Mouse (Mus musculus) right cerebral cortex, postnatal 10 days (tissue): Measurements from ENCODE around the gene Tmem184c.

ENCODE experiments used
- DNase-seq, 2 experiments: peaks; one replicate each; pipeline ENCODE4 v3.0.0; 2021; ENCODE audit warnings: low spot score in 2 of 2

Gene Tmem184c

GRCm38 (mm10) chr8:77610374-77610969 lies at the start of gene Tmem184c:
Tmem184c (minus strand) TSS chr8:77610698.
- DNase-seq, result peak; percentile 99

GRCm38 (mm10) chr8:77659534-77660080 lies 49.1 kb upstream of the Tmem184c start:
- no peak for DNase-seq

GRCm38 (mm10) chr8:77658356-77658755 lies 47.9 kb upstream of the Tmem184c start:
- DNase-seq, result no peak

- no peak for DNase-seq
These were observed 40.2 kb upstream of the Tmem184c start for GRCm38 (mm10) chr8:77650646-77651190.

GRCm38 (mm10) chr8:77640093-77640839 lies 29.8 kb upstream of the Tmem184c start:
- DNase-seq, result no peak

GRCm38 (mm10) chr8:77637593-77637992 lies 27.1 kb upstream of the Tmem184c start:
- DNase-seq, result no peak

- no peak for DNase-seq
These were observed 23.5 kb upstream of the Tmem184c start for GRCm38 (mm10) chr8:77634035-77634434.

- DNase-seq, result no peak
These were observed 22.7 kb upstream of the Tmem184c start for GRCm38 (mm10) chr8:77633211-77633610.

- DNase-seq, result no peak
These were observed 20.2 kb upstream of the Tmem184c start for GRCm38 (mm10) chr8:77630691-77631090.

GRCm38 (mm10) chr8:77629858-77630537 lies 19.5 kb upstream of the Tmem184c start:
- DNase-seq, result peak; percentile 83 to 91

GRCm38 (mm10) chr8:77623677-77624209 lies 13.2 kb upstream of the Tmem184c start:
- no peak for DNase-seq

- DNase-seq, result peak; percentile 29 to 48
These were observed 7.4 kb upstream of the Tmem184c start for GRCm38 (mm10) chr8:77617916-77618315.

GRCm38 (mm10) chr8:77609621-77610020 lies 877 bp downstream of the Tmem184c start:
- DNase-seq, result no peak

GRCm38 (mm10) chr8:77584174-77584573 lies 26.3 kb downstream of the Tmem184c start:
- no peak for DNase-seq

GRCm38 (mm10) chr8:77577674-77578073 lies 32.8 kb downstream of the Tmem184c start:
- DNase-seq, result no peak

GRCm38 (mm10) chr8:77574229-77574628 lies 36.3 kb downstream of the Tmem184c start:
- DNase-seq, result no peak

- no peak for DNase-seq
These were observed 49.1 kb downstream of the Tmem184c start for GRCm38 (mm10) chr8:77561441-77561840.

- DNase-seq, result no peak
These were observed 58.0 kb downstream of the Tmem184c start for GRCm38 (mm10) chr8:77552491-77552890.

GRCm38 (mm10) chr8:77549881-77550580 lies 60.5 kb downstream of the Tmem184c start:
- peak; percentile 32 to 36 for DNase-seq

GRCm38 (mm10) chr8:77549121-77549706 lies 61.3 kb downstream of the Tmem184c start, which contains the start of gene Prmt9:
Prmt9 (plus strand) TSS chr8:77549397.
- peak; percentile 95 to 96 for DNase-seq
